9 mouse cellular contexts compared by ENCODE assay signal in genomic region chr4:28298911-28299353, GRCm38 (mm10).
DNase-seq lines count a peak whose midpoint lies in the region; ATAC-seq lines count a peak whose summit lies in the region.
"Had no signal": no experiment of that assay in that cellular context is flagged by ENCODE, and none has a peak within 500 bp of the region (broad histone marks: within the 10 kb centered on the region; RNA-seq: fewer than 3 reads in every experiment).

No protein-coding gene starts in this region.

- peak overlapping the region; percentile 25 for H3K27ac ChIP-seq in heart, embryonic 12.5 days (ENCODE audit: poor library complexity, severe bottlenecking)
- no peak overlapping the region for H3K27ac ChIP-seq in stomach, embryonic 16.5 days (ENCODE audit: low read length)

- WGBS in heart, embryonic 12.5 days, result 59% methylated on average over 7 of the region's 7 CpGs
- WGBS in stomach, embryonic 16.5 days, result 39% methylated on average over 7 of the region's 7 CpGs

- no peak overlapping the region for H3K4me3 ChIP-seq in heart, embryonic 12.5 days
- no peak overlapping the region for H3K4me3 ChIP-seq in stomach, embryonic 16.5 days (replicated peaks; ENCODE audit: low read length)
- H3K4me3 ChIP-seq: myocyte had no signal

- H3K9me3 ChIP-seq in heart, embryonic 12.5 days (replicated peaks), result no peaks in the 10 kb centered on the region
- H3K9me3 ChIP-seq in stomach, embryonic 16.5 days (replicated peaks; ENCODE audit: control insufficient read depth, low read length), result no peaks in the 10 kb centered on the region

- no peaks in the 10 kb centered on the region for H3K27me3 ChIP-seq in heart, embryonic 12.5 days (replicated peaks)
- no peaks in the 10 kb centered on the region for H3K27me3 ChIP-seq in stomach, embryonic 16.5 days (ENCODE audit: control insufficient read depth, insufficient read depth, low read length)

- ATAC-seq in heart, embryonic 12.5 days (ENCODE audit: insufficient number of reproducible peaks, low FRiP score), result no peak
- peak; percentile 47; the same call in 1 of the 2 replicates for ATAC-seq in stomach, embryonic 16.5 days (ENCODE audit: insufficient read depth, low FRiP score)

- DNase-seq in heart, adult 9 months (ENCODE audit: low spot score in 2 of 2), result no peak
- DNase-seq in urinary bladder, adult 18-20 months (ENCODE audit: low spot score in 2 of 2), result peak; percentile 3 to 7
- no peak for DNase-seq in urinary bladder, adult 2 months (ENCODE audit: low spot score)
- DNase-seq in layer of hippocampus, postnatal 14 days (ENCODE audit: low spot score in 2 of 2), result peak; percentile 37 to 84
- no peak for DNase-seq in cerebellum, adult 11-12 months
- DNase-seq in thymus, adult 18-20 months, result no peak

- peaks cover 16% of the 10 kb centered on the region for H3K4me1 ChIP-seq in heart, embryonic 12.5 days (replicated peaks)
- 0 out of 2 replicates have a peak, but pooled peaks cover 4% of the 10 kb centered on the region for H3K4me1 ChIP-seq in stomach, embryonic 16.5 days (ENCODE audit: control insufficient read depth, insufficient read depth, low read length)

- H3K36me3 ChIP-seq in heart, embryonic 12.5 days, result no peaks in the 10 kb centered on the region
- H3K36me3 ChIP-seq in stomach, embryonic 16.5 days (ENCODE audit: control insufficient read depth, insufficient read depth, low read length), result no peaks in the 10 kb centered on the region

- H3K9ac ChIP-seq in heart, embryonic 12.5 days, result no peak overlapping the region
- H3K9ac ChIP-seq in stomach, embryonic 16.5 days (ENCODE audit: low read length), result no peak overlapping the region

- H3K4me2 ChIP-seq in heart, embryonic 12.5 days, result no peak overlapping the region
- no peak overlapping the region for H3K4me2 ChIP-seq in stomach, embryonic 16.5 days (ENCODE audit: low read depth, low read length)

Comparison
In these comparisons a context has a peak if more than half of its experiments do, and no peak if none do; other contexts are left out.
1. DNase-seq: peak in urinary bladder, adult 18-20 months (2 of 2) and layer of hippocampus, postnatal 14 days (2 of 2); none in heart, adult 9 months (0 of 2), urinary bladder, adult 2 months (single experiment), cerebellum, adult 11-12 months (single experiment) and thymus, adult 18-20 months (0 of 2).